Comparison of ENCODE assay signal across 8 mouse cellular contexts in genomic region chr7:28370977-28371513, GRCm38 (mm10). TPM values are rescaled to one million over a fixed set of nuclear protein-coding genes. Genes with fewer than 3 reads are reported as not detected.
DNase-seq lines count a peak whose midpoint lies in the region; ATAC-seq and TF ChIP-seq lines count a peak whose summit lies in the region.

No protein-coding gene starts in this region.

- no peaks in the 10 kb centered on the region for H3K9me3 ChIP-seq in erythroblast, embryonic 14.5 days (ENCODE audit: control insufficient read depth, low read length)
- H3K9me3 ChIP-seq in hindbrain, embryonic 16.5 days (ENCODE audit: control insufficient read depth, low read length) = no peaks in the 10 kb centered on the region
- H3K9me3 ChIP-seq in lung, embryonic 15.5 days = no peaks in the 10 kb centered on the region

- peak overlapping the region; percentile 67 for H3K4me3 ChIP-seq in erythroblast, embryonic 14.5 days (replicated peaks)
- H3K4me3 ChIP-seq in bone marrow macrophage, adult 2 months (ENCODE audit: insufficient read depth, low read length) = peak overlapping the region; percentile 79
- H3K4me3 ChIP-seq in hindbrain, embryonic 16.5 days (ENCODE audit: low read length) = peak overlapping the region; percentile 57
- H3K4me3 ChIP-seq in lung, embryonic 15.5 days = peak overlapping the region; percentile 86

- intact Hi-C loops in gastrocnemius, postnatal 36 days (cut with DNase I) = no loop called here

- peaks cover 6% of the 10 kb centered on the region; the same call in 1 of the 2 replicates for H3K36me3 ChIP-seq in erythroblast, embryonic 14.5 days (ENCODE audit: control insufficient read depth)
- H3K36me3 ChIP-seq in hindbrain, embryonic 16.5 days (ENCODE audit: control insufficient read depth, insufficient read depth, low read length) = 0 out of 2 replicates have a peak, but pooled peaks cover 4% of the 10 kb centered on the region
- peaks cover 41% of the 10 kb centered on the region for H3K36me3 ChIP-seq in lung, embryonic 15.5 days

- peak overlapping the region; percentile 73 for H3K9ac ChIP-seq in hindbrain, embryonic 16.5 days (ENCODE audit: low read depth, low read length)
- H3K9ac ChIP-seq in lung, embryonic 15.5 days = peak overlapping the region; percentile 87

- TF ChIP-seq CTCF in bone marrow macrophage, adult 2 months (IDR thresholded peaks at IDR 0.05; ENCODE audit: low read depth, low read length) = no peak

- no peak for ATAC-seq in erythroblast, adult 5-6 weeks (replicated peaks; ENCODE audit: low FRiP score, poor library complexity, severe bottlenecking)
- no peak for ATAC-seq in hindbrain, embryonic 16.5 days
- no peak for ATAC-seq in lung, embryonic 15.5 days (ENCODE audit: borderline replicate concordance, extremely low read depth, low FRiP score, low TSS enrichment)
- no peak for ATAC-seq in granulocyte monocyte progenitor cell, adult 5-6 weeks (replicated peaks; ENCODE audit: poor library complexity, severe bottlenecking)

- peaks cover 25% of the 10 kb centered on the region for H3K27me3 ChIP-seq in erythroblast, embryonic 14.5 days (ENCODE audit: control insufficient read depth)
- H3K27me3 ChIP-seq in hindbrain, embryonic 16.5 days (replicated peaks; ENCODE audit: control insufficient read depth, insufficient read depth, low read length) = no peaks in the 10 kb centered on the region
- no peaks in the 10 kb centered on the region for H3K27me3 ChIP-seq in lung, embryonic 15.5 days

- WGBS in hindbrain, embryonic 16.5 days = 7% methylated on average over 11 of the region's 11 CpGs
- 3% methylated on average over 11 of the region's 11 CpGs for WGBS in lung, embryonic 15.5 days

- peak overlapping the region; percentile 74 for H3K4me2 ChIP-seq in hindbrain, embryonic 16.5 days (ENCODE audit: low read length)
- peak overlapping the region; percentile 77 for H3K4me2 ChIP-seq in lung, embryonic 15.5 days

- peaks cover 53% of the 10 kb centered on the region for H3K4me1 ChIP-seq in erythroblast, embryonic 14.5 days (ENCODE audit: control insufficient read depth)
- peaks cover 10% of the 10 kb centered on the region for H3K4me1 ChIP-seq in bone marrow macrophage, adult 2 months (ENCODE audit: control insufficient read depth, insufficient read depth, low read length)
- peaks cover 22% of the 10 kb centered on the region for H3K4me1 ChIP-seq in hindbrain, embryonic 16.5 days (ENCODE audit: control insufficient read depth, insufficient read depth, low read depth, low read length)
- H3K4me1 ChIP-seq in lung, embryonic 15.5 days = peaks cover 30% of the 10 kb centered on the region

- DNase-seq in urinary bladder, postnatal 14 days (ENCODE audit: low spot score) = peak; percentile 72
- DNase-seq in gastrocnemius, postnatal 36 days = no peak

- TF ChIP-seq POLR2A in bone marrow macrophage, adult 2 months (IDR thresholded peaks at IDR 0.05; ENCODE audit: borderline replicate concordance, low read depth, low read length) = no peak

- H3K27ac ChIP-seq in bone marrow macrophage, adult 2 months (ENCODE audit: insufficient read depth, low read depth, low read length) = no peak overlapping the region
- peak overlapping the region; percentile 88 for H3K27ac ChIP-seq in hindbrain, embryonic 16.5 days (ENCODE audit: low read depth, low read length)
- peak overlapping the region; percentile 96 for H3K27ac ChIP-seq in lung, embryonic 15.5 days

RNA-seq across cellular contexts. Expression of gene Plekhg2, which starts 1.4 kb away (rescaled TPM):
- polyA plus RNA-seq in erythroblast, embryonic 14.5 days (2012) = 0.45 and 0.53 TPM in 2 replicates
- 4.4 and 6.1 TPM in 2 replicates for total RNA-seq in erythroblast, adult 5-6 weeks (2015; ENCODE audit: low replicate concordance)
- 0.98 and 4.1 TPM in 2 replicates for total RNA-seq in erythroblast, adult 5-6 weeks (2017; ENCODE audit: low replicate concordance)
- 11.4 and 14.6 TPM in 2 replicates for polyA plus RNA-seq in bone marrow macrophage, adult 2 months (2012; ENCODE audit: insufficient read depth, insufficient read length, missing spikeins)
- 18.8 and 26.7 TPM in 2 replicates for polyA plus RNA-seq in hindbrain, embryonic 16.5 days (2015; fragmentation: Nextera tagmentation; extraction: Ambion mirVana)
- 59.4 and 67.9 TPM in 2 replicates for polyA plus RNA-seq in lung, embryonic 15.5 days (2015; fragmentation: Nextera tagmentation; extraction: Ambion mirVana)
- 4.1 and 6.1 TPM in 2 replicates for total RNA-seq in granulocyte monocyte progenitor cell, adult 5-6 weeks (2014; fragmentation: Nextera tagmentation)
- 0.88 and 1.1 TPM in 2 replicates for total RNA-seq in granulocyte monocyte progenitor cell, adult 5-6 weeks (2017)
- total RNA-seq in gastrocnemius, postnatal 36 days (2021) = 1 to 10 TPM; 4.7 to 7.8 TPM

RNA-seq across cellular contexts. Expression of gene Zfp36, which starts 9.0 kb away (rescaled TPM):
- 2.3 and 2.8 TPM in 2 replicates for polyA plus RNA-seq in erythroblast, embryonic 14.5 days (2012)
- total RNA-seq in erythroblast, adult 5-6 weeks (2015; ENCODE audit: low replicate concordance) = 47.0 and 53.2 TPM in 2 replicates
- 7.7 and 15.1 TPM in 2 replicates for total RNA-seq in erythroblast, adult 5-6 weeks (2017; ENCODE audit: low replicate concordance)
- polyA plus RNA-seq in bone marrow macrophage, adult 2 months (2012; ENCODE audit: insufficient read depth, insufficient read length, missing spikeins) = 110 and 119 TPM in 2 replicates
- polyA plus RNA-seq in hindbrain, embryonic 16.5 days (2015; fragmentation: Nextera tagmentation; extraction: Ambion mirVana) = 3.9 and 4.0 TPM in 2 replicates
- 16.4 and 17.9 TPM in 2 replicates for polyA plus RNA-seq in lung, embryonic 15.5 days (2015; fragmentation: Nextera tagmentation; extraction: Ambion mirVana)
- total RNA-seq in granulocyte monocyte progenitor cell, adult 5-6 weeks (2014; fragmentation: Nextera tagmentation) = 37.1 and 55.8 TPM in 2 replicates
- total RNA-seq in granulocyte monocyte progenitor cell, adult 5-6 weeks (2017) = 30.8 and 41.3 TPM in 2 replicates
- total RNA-seq in gastrocnemius, postnatal 36 days (2021) = 10 to 100 TPM in 1 of 2 experiments, 1 to 10 TPM in 1; 6.1 to 20.5 TPM

RNA-seq across cellular contexts. Expression of gene Rps16, which starts 20.6 kb away (rescaled TPM):
- 212 and 288 TPM in 2 replicates for polyA plus RNA-seq in erythroblast, embryonic 14.5 days (2012)
- total RNA-seq in erythroblast, adult 5-6 weeks (2015; ENCODE audit: low replicate concordance) = 649 and 667 TPM in 2 replicates
- total RNA-seq in erythroblast, adult 5-6 weeks (2017; ENCODE audit: low replicate concordance) = 67.6 and 181 TPM in 2 replicates
- 801 and 823 TPM in 2 replicates for polyA plus RNA-seq in bone marrow macrophage, adult 2 months (2012; ENCODE audit: insufficient read depth, insufficient read length, missing spikeins)
- polyA plus RNA-seq in hindbrain, embryonic 16.5 days (2015; fragmentation: Nextera tagmentation; extraction: Ambion mirVana) = 430 and 440 TPM in 2 replicates
- 979 and 1,114 TPM in 2 replicates for polyA plus RNA-seq in lung, embryonic 15.5 days (2015; fragmentation: Nextera tagmentation; extraction: Ambion mirVana)
- 4,181 and 4,473 TPM in 2 replicates for total RNA-seq in granulocyte monocyte progenitor cell, adult 5-6 weeks (2014; fragmentation: Nextera tagmentation)
- total RNA-seq in granulocyte monocyte progenitor cell, adult 5-6 weeks (2017) = 929 and 980 TPM in 2 replicates
- total RNA-seq in gastrocnemius, postnatal 36 days (2021) = 100 to 1,000 TPM; 298 to 415 TPM

RNA-seq across cellular contexts. Expression of gene Med29, which starts 21.5 kb away (rescaled TPM):
- polyA plus RNA-seq in erythroblast, embryonic 14.5 days (2012) = 2.2 and 2.5 TPM in 2 replicates
- 6.3 and 9.0 TPM in 2 replicates for total RNA-seq in erythroblast, adult 5-6 weeks (2015; ENCODE audit: low replicate concordance)
- total RNA-seq in erythroblast, adult 5-6 weeks (2017; ENCODE audit: low replicate concordance) = 3.4 TPM in 1 of 2 replicates, not detected in the other
- 12.5 and 13.9 TPM in 2 replicates for polyA plus RNA-seq in bone marrow macrophage, adult 2 months (2012; ENCODE audit: insufficient read depth, insufficient read length, missing spikeins)
- 42.7 and 47.2 TPM in 2 replicates for polyA plus RNA-seq in hindbrain, embryonic 16.5 days (2015; fragmentation: Nextera tagmentation; extraction: Ambion mirVana)
- polyA plus RNA-seq in lung, embryonic 15.5 days (2015; fragmentation: Nextera tagmentation; extraction: Ambion mirVana) = 51.2 and 53.8 TPM in 2 replicates
- 19.2 and 25.5 TPM in 2 replicates for total RNA-seq in granulocyte monocyte progenitor cell, adult 5-6 weeks (2014; fragmentation: Nextera tagmentation)
- total RNA-seq in granulocyte monocyte progenitor cell, adult 5-6 weeks (2017) = 16.7 and 18.5 TPM in 2 replicates
- total RNA-seq in gastrocnemius, postnatal 36 days (2021) = 10 to 100 TPM; 19.1 to 22.1 TPM

RNA-seq across cellular contexts. Expression of gene Paf1, which starts 21.7 kb away (rescaled TPM):
- 5.1 and 6.7 TPM in 2 replicates for polyA plus RNA-seq in erythroblast, embryonic 14.5 days (2012)
- 26.1 and 32.9 TPM in 2 replicates for total RNA-seq in erythroblast, adult 5-6 weeks (2015; ENCODE audit: low replicate concordance)
- total RNA-seq in erythroblast, adult 5-6 weeks (2017; ENCODE audit: low replicate concordance) = 16.7 and 24.7 TPM in 2 replicates
- polyA plus RNA-seq in bone marrow macrophage, adult 2 months (2012; ENCODE audit: insufficient read depth, insufficient read length, missing spikeins) = 102 and 123 TPM in 2 replicates
- polyA plus RNA-seq in hindbrain, embryonic 16.5 days (2015; fragmentation: Nextera tagmentation; extraction: Ambion mirVana) = 89.9 and 102 TPM in 2 replicates
- polyA plus RNA-seq in lung, embryonic 15.5 days (2015; fragmentation: Nextera tagmentation; extraction: Ambion mirVana) = 80.7 and 88.2 TPM in 2 replicates
- 97.6 and 111 TPM in 2 replicates for total RNA-seq in granulocyte monocyte progenitor cell, adult 5-6 weeks (2014; fragmentation: Nextera tagmentation)
- total RNA-seq in granulocyte monocyte progenitor cell, adult 5-6 weeks (2017) = 136 and 170 TPM in 2 replicates
- total RNA-seq in gastrocnemius, postnatal 36 days (2021) = 10 to 100 TPM; 27.0 to 27.6 TPM
